Mouse (Mus musculus) heart, adult 2 months (tissue): ENCODE data around the gene Inca1.

ENCODE experiments used
- CTCF ChIP-seq: fragments of 200-600 bp; IDR thresholded peaks from 2 replicates; pipeline ENCODE4 v1.8.1; 2022; ENCODE audit warnings: antibody characterized with exemption, mild to moderate bottlenecking, moderate library complexity
- EP300 ChIP-seq: fragments of 200-500 bp; IDR thresholded peaks from 2 replicates; pipeline ENCODE4 v1.6.1; 2011; ENCODE audit warnings: low read depth, low read length, control low read depth; ENCODE audit not compliant: insufficient read depth
- POLR2A ChIP-seq: fragments of 200-500 bp; IDR thresholded peaks from 2 replicates; pipeline ENCODE4 v1.6.1; 2011; ENCODE audit warnings: mild to moderate bottlenecking, low read depth, low read length, control low read depth; ENCODE audit not compliant: insufficient read depth

- no peak for TF ChIP-seq POLR2A
- no peak for TF ChIP-seq CTCF
- no peak for TF ChIP-seq EP300
These were observed 12.9 kb downstream of the Inca1 start for GRCm38 (mm10) chr11:70686901-70687566.
